Mouse (Mus musculus): ENCODE data around the gene Pdia3.
A peak's percentile ranks its signal among the peaks of the same experiment; 100 is the strongest.

DNA sequence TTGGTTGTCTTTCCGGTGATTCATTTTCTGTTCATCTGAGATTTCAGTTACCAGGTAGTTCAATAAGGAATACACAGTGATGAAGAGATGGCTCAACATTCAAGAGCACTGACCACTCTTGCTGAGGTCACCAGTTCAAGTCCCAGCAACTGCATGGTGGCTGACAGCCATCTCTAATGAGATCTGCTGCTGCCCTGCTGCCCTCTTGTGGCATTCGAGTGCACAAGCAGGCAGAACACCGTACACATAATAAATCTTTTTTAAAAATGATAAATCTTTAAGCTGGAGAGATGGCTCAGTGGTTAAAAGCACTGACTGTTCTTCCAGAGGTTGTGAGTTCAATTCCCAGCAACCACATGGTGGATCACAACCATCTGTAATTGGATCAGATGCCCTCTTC is 66.9 kb downstream of the Pdia3 start:
- TF ChIP-seq CTCF (IDR thresholded peaks at IDR 0.05; ENCODE audit: control insufficient read depth, insufficient read depth, insufficient replicate concordance, low read depth, low read length) (peak; percentile 55; the same call in 1 of the 2 replicates), POLR2A (IDR thresholded peaks at IDR 0.05; ENCODE audit: control insufficient read depth, low read depth, low read length) (no peak)
